Mouse (Mus musculus): ENCODE measurements around the gene Trmu. TPM values are rescaled to one million over a fixed set of nuclear protein-coding genes. Genes with fewer than 3 reads are reported as not detected.

Gene Trmu
- total RNA-seq, 2 experiments from 2014 or later = 34.1 to 34.4 TPM

Other genes with a start within 250 kb of the Trmu start
- gene Ppara, start 144.3 kb upstream of the Trmu start, total RNA-seq (2021) = 1 to 10 TPM; 2.2 to 2.4 TPM
- 10 to 100 TPM; 25.3 to 25.8 TPM for gene Cdpf1, start 67.6 kb upstream of the Trmu start, total RNA-seq (2021)
- gene Pkdrej, start 57.6 kb upstream of the Trmu start, total RNA-seq (2021) = under 1 TPM; 0.36 to 0.60 TPM
- 1 to 10 TPM; 4.0 to 5.3 TPM for gene Ttc38, start 47.0 kb upstream of the Trmu start, total RNA-seq (2021)
- 1 to 10 TPM; 1.4 to 1.7 TPM for gene Gtse1, start 19.6 kb upstream of the Trmu start, total RNA-seq (2021)
- gene Celsr1, start 154.5 kb downstream of the Trmu start, total RNA-seq (2021) = 1 to 10 TPM; 2.4 to 3.4 TPM
- 10 to 100 TPM; 38.3 to 41.4 TPM for gene Gramd4, start 178.4 kb downstream of the Trmu start, total RNA-seq (2021)

Measured in left cerebral cortex, postnatal 10 days (tissue).